Mouse (Mus musculus): ENCODE data around the gene Colgalt2.

GRCm38 (mm10) chr1:152454536-152454935 is 54.9 kb downstream of the Colgalt2 start:
- no peak for TF ChIP-seq CTCF (conservative IDR thresholded peaks at IDR 0.05; ENCODE audit: low read length)
- TF ChIP-seq NANOG (IDR thresholded peaks at IDR 0.05; ENCODE audit: borderline replicate concordance, low read length), result no peak
- no peak for TF ChIP-seq POU5F1 (IDR thresholded peaks at IDR 0.05; ENCODE audit: borderline replicate concordance, low read length)

All from E14TG2a.4 (cell line).